Mouse (Mus musculus) megakaryocyte, embryonic 14.5 days (primary cell): ENCODE data around the gene Calm1.

ENCODE experiments used
- FLI1 ChIP-seq: IDR thresholded peaks from 2 replicates; pipeline ENCODE4 v1.6.1; 2012; ENCODE audit warnings: low read length, inconsistent platforms, mixed read lengths
- GATA1 ChIP-seq: IDR thresholded peaks from 3 replicates; pipeline ENCODE4 v1.6.1; 2012; ENCODE audit warnings: mixed read lengths, low read length, inconsistent platforms, borderline replicate concordance

DNA sequence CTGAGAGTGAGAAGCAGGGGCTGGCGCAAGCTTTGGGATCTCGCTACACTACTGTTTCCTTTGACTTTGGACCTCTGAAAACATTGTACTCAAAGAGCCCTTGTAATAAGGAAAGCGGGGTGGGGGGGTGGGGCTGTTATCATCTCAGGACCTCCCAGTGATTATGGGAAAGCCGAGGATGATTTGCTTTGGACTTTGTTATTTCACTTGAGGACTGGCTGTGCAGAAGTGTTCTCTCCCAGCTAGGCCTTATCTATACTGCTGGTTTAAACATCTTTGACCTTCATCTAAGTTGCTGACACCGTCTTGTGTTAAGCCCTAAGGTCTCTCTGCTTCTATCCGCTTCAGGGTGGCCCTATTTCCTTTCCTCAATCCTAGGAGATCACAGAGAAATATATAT lies 8.4 kb upstream of the Calm1 start:
- TF ChIP-seq GATA1 (no peak), FLI1 (no peak)
